Mouse (Mus musculus) urinary bladder, postnatal 36 days (tissue): ENCODE data around the gene Klhl11.

ENCODE experiments used
- DNase-seq, 2 experiments: peaks; one replicate each; pipeline ENCODE4 v3.0.0; 2022; ENCODE audit warnings: low spot score in 2 of 2, mixed read lengths in 1 of 2

Klhl11 gene

GRCm38 (mm10) chr11:100414021-100414913, 58.3 kb downstream of the Klhl11 start, which contains the start of gene P3h4:
P3h4 (minus strand) TSS chr11:100414836.
- DNase-seq = peak; percentile 75 to 79

GRCm38 (mm10) chr11:100413541-100413940, 59.0 kb downstream of the Klhl11 start:
- DNase-seq = no peak
